Mouse (Mus musculus) kidney, postnatal 0 days (tissue): Measurements from ENCODE around the gene Lgi4. TPM values are rescaled to one million over a fixed set of nuclear protein-coding genes. Genes with fewer than 3 reads are reported as not detected.
A peak's percentile ranks its signal among the peaks of the same experiment; 100 is the strongest.

Experiments
- ATAC-seq: fragments of 200-750 bp; cut with Nextera tagmentation; replicated peaks from 2 replicates; pipeline ENCODE4 v1.8.0; 2017; ENCODE audit warnings: low read depth, moderate number of reproducible peaks, moderate TSS enrichment, moderate library complexity; ENCODE audit not compliant: low FRiP score
- DNase-seq: peaks from one replicate; pipeline ENCODE4 v3.0.0-alpha.2; 2016; ENCODE audit warnings: low spot score
- H3K27ac ChIP-seq: fragments of 300-500 bp; sonication (generic); 2 replicates; pipeline ENCODE4 v1.5.1; 2014; ENCODE audit warnings: mild to moderate bottlenecking
- H3K27me3 ChIP-seq: fragments of 300-500 bp; sonication (generic); 2 replicates; pipeline ENCODE4 v1.6.1; 2014; ENCODE audit warnings: low read length, mixed read lengths; ENCODE audit not compliant: insufficient read depth
- H3K36me3 ChIP-seq: fragments of 300-500 bp; sonication (generic); 2 replicates; pipeline ENCODE4 v1.6.1; 2014; ENCODE audit warnings: low read length, mixed read lengths; ENCODE audit not compliant: insufficient read depth
- H3K4me1 ChIP-seq: fragments of 300-500 bp; sonication (generic); replicated peaks from 2 replicates; pipeline ENCODE4 v1.6.1; 2014; ENCODE audit warnings: antibody characterized with exemption, low read length, mixed read lengths; ENCODE audit not compliant: insufficient read depth
- H3K4me2 ChIP-seq: fragments of 300-500 bp; sonication (generic); 2 replicates; pipeline ENCODE4 v1.6.1; 2014; ENCODE audit warnings: mild to moderate bottlenecking, low read length, moderate library complexity, mixed read lengths
- H3K4me3 ChIP-seq: fragments of 300-500 bp; sonication (generic); replicated peaks from 2 replicates; pipeline ENCODE4 v1.5.1; 2014; ENCODE audit warnings: low read depth, low read length
- H3K9ac ChIP-seq: fragments of 300-500 bp; sonication (generic); 2 replicates; pipeline ENCODE4 v1.6.1; 2014; ENCODE audit warnings: low read depth, low read length
- H3K9me3 ChIP-seq: fragments of 300-500 bp; sonication (generic); replicated peaks from 2 replicates; pipeline ENCODE4 v1.6.1; 2016; ENCODE audit warnings: low read length, inconsistent platforms, mixed read lengths
- CTCF ChIP-seq: IDR thresholded peaks from 2 replicates; pipeline ENCODE4 v1.5.1; 2016; ENCODE audit warnings: antibody characterized with exemption, low read depth, mild to moderate bottlenecking, moderate library complexity
- WGBS: fragments of 180-500 bp; shearing (Covaris S2); extraction: QIAGEN DNeasy Blood & Tissue Kit; methylation state at CpG from one replicate; pipeline ENCODE4 v1.1.7; 2014; 5-methylcytosine and 5-hydroxymethylcytosine counted together
- polyA plus RNA-seq: library from polyadenylated mRNA; unstranded; fragments of >200 nt; fragmentation: Nextera tagmentation; extraction: Ambion mirVana; gene quantifications from 2 replicates; pipeline ENCODE4 v1.2.1, GENCODE M21; 2015

Gene Lgi4
- polyA plus RNA-seq, 1 experiment from 2014 or later = 0.24 TPM

GRCm38 (mm10) chr7:31053882-31054447 lies 5.2 kb upstream of the Lgi4 start:
- Histone ChIP-seq H3K27me3 (peaks cover 39% of the 10 kb centered on the region), H3K4me2 (no peak overlapping the region), H3K27ac (no peak overlapping the region), H3K9ac (no peak overlapping the region), H3K36me3 (no peaks in the 10 kb centered on the region), H3K4me3 (no peak overlapping the region), H3K9me3 (no peaks in the 10 kb centered on the region), H3K4me1 (peaks cover 19% of the 10 kb centered on the region)
- no peak for ATAC-seq
- WGBS = 30% methylated on average over 10 of the region's 10 CpGs
- no peak for DNase-seq
- TF ChIP-seq CTCF = no peak

- peak overlapping the region; percentile 28; the same call in 1 of the 2 replicates for H3K27ac ChIP-seq
- H3K4me3 ChIP-seq = 0 out of 2 replicates have a peak overlapping the region, but pooled peaks have one; percentile 21
- H3K4me2 ChIP-seq = peak overlapping the region; percentile 46
- no peak for TF ChIP-seq CTCF
- peaks cover 19% of the 10 kb centered on the region for H3K4me1 ChIP-seq
- H3K9me3 ChIP-seq = no peaks in the 10 kb centered on the region
- WGBS = 34% methylated on average over 11 of the region's 11 CpGs
- DNase-seq (no peak), ATAC-seq (no peak)
- H3K9ac ChIP-seq = peak overlapping the region; percentile 46; the same call in 1 of the 2 replicates
- H3K36me3 ChIP-seq = no peaks in the 10 kb centered on the region
- H3K27me3 ChIP-seq = peaks cover 32% of the 10 kb centered on the region
These were observed 4.4 kb upstream of the Lgi4 start for GRCm38 (mm10) chr7:31054661-31055320.

- H3K4me3 ChIP-seq = peak overlapping the region; percentile 21; the same call in 1 of the 2 replicates
- H3K4me1 ChIP-seq = peaks cover 19% of the 10 kb centered on the region
- no peak for TF ChIP-seq CTCF
- WGBS = 10% methylated on average over 10 of the region's 10 CpGs
- H3K4me2 ChIP-seq = peak overlapping the region; percentile 46
- peak overlapping the region; percentile 50 for H3K27ac ChIP-seq
- no peaks in the 10 kb centered on the region for H3K36me3 ChIP-seq
- no peaks in the 10 kb centered on the region for H3K9me3 ChIP-seq
- H3K9ac ChIP-seq = peak overlapping the region; percentile 46; the same call in 1 of the 2 replicates
- ATAC-seq = peak; percentile 83
- H3K27me3 ChIP-seq = peaks cover 26% of the 10 kb centered on the region
- peak; percentile 93 for DNase-seq
These were observed 3.8 kb upstream of the Lgi4 start for GRCm38 (mm10) chr7:31055354-31055824.

- H3K27ac ChIP-seq = no peak overlapping the region
- H3K27me3 ChIP-seq = peaks cover 22% of the 10 kb centered on the region
- H3K36me3 ChIP-seq = no peaks in the 10 kb centered on the region
- no peaks in the 10 kb centered on the region for H3K9me3 ChIP-seq
- no peak overlapping the region for H3K9ac ChIP-seq
- H3K4me2 ChIP-seq = no peak overlapping the region
- no peak overlapping the region for H3K4me3 ChIP-seq
- peaks cover 19% of the 10 kb centered on the region for H3K4me1 ChIP-seq
- no peak for ATAC-seq
- peak; percentile 17 for DNase-seq
- WGBS = 35% methylated on average over 4 of the region's 4 CpGs
- no peak for TF ChIP-seq CTCF
These were observed 3.3 kb upstream of the Lgi4 start for GRCm38 (mm10) chr7:31055883-31056282.

- ATAC-seq (no peak), DNase-seq (no peak)
- H3K4me3 ChIP-seq = no peak overlapping the region
- peaks cover 17% of the 10 kb centered on the region for H3K27me3 ChIP-seq
- no peak for TF ChIP-seq CTCF
- no peaks in the 10 kb centered on the region for H3K9me3 ChIP-seq
- H3K9ac ChIP-seq = no peak overlapping the region
- WGBS = 59% methylated on average over 7 of the region's 7 CpGs
- no peaks in the 10 kb centered on the region for H3K36me3 ChIP-seq
- no peak overlapping the region for H3K4me2 ChIP-seq
- no peak overlapping the region for H3K27ac ChIP-seq
- peaks cover 14% of the 10 kb centered on the region for H3K4me1 ChIP-seq
These were observed 2.7 kb upstream of the Lgi4 start for GRCm38 (mm10) chr7:31056448-31056847.

GRCm38 (mm10) chr7:31057071-31057470 lies 2.1 kb upstream of the Lgi4 start, which contains the start of gene Fxyd1:
TSS of gene Fxyd1 (minus strand) at chr7:31057199.
- WGBS = 73% methylated on average over 2 of the region's 2 CpGs
- TF ChIP-seq CTCF = no peak

More at GRCm38 (mm10) chr7:31057071-31057470, 2.1 kb upstream of the Lgi4 start, which contains the start of gene Fxyd1:
- H3K9me3 ChIP-seq = no peaks in the 10 kb centered on the region
- H3K9ac ChIP-seq = no peak within 1 kb of the TSS
- no peak within 1 kb of the TSS for H3K4me3 ChIP-seq
- peaks cover 9% of the 10 kb centered on the region for H3K4me1 ChIP-seq
- H3K27me3 ChIP-seq = peaks cover 11% of the 10 kb centered on the region
- no peak within 1 kb of the TSS for H3K4me2 ChIP-seq
- no peaks in the 10 kb centered on the region for H3K36me3 ChIP-seq
- DNase-seq (no peak), ATAC-seq (no peak)
- H3K27ac ChIP-seq = no peak within 1 kb of the TSS
